8 mouse cellular contexts compared by ENCODE assay signal in the genomic region with DNA sequence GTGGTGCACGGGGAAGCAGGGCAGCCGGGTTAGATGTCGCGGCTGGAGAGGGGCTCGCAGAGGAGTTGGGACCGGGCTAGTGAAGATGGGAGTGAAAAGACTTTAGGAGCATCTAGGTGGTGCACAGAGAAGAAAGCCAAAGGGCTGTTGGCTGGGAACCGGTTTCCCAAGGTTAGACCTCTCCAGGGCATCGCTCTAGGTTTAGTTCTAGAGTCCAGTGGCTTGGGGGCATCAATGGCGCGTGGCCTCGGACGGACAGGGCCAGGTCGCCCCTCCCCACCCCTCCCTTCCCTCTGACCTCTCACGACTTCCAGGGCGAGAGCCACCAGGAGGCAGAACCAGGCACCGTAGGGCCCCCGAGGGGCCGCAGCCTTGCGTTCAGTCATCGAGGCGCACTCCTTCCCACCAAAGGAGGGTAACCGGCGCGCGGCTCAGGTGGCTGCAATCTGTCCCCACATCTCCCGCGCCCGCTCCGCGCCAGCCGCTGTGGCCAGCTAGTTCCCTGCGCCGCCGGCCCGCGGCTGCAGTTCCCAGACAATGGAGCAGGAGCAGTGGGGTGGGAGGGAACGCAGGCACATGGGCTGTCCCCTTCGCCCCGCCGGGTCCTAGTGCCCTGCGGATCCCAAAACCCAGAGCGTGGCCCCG. TPM values are rescaled to one million over a fixed set of nuclear protein-coding genes. Genes with fewer than 3 reads are reported as not detected.
A peak's percentile ranks its signal among the peaks of the same experiment; 100 is the strongest.
DNase-seq lines count a peak whose midpoint lies in the region; ATAC-seq and TF ChIP-seq lines count a peak whose summit lies in the region.

No protein-coding gene starts in this region.

- DNase-seq in ZHBTc4 (ENCODE audit: low read depth, low spot score), result peak; percentile 80
- peak; percentile 94 to 96 for DNase-seq in cerebellum, postnatal 25 days
- peak; percentile 51 for DNase-seq in gastrocnemius, adult 18-20 months (ENCODE audit: low spot score)
- DNase-seq in hindbrain, embryonic 14.5 days (ENCODE audit: low spot score), result peak; percentile 82
- peak; percentile 76 to 82 for DNase-seq in layer of hippocampus, postnatal 25 days (ENCODE audit: extremely low spot score in 1 of 2, low spot score in 1 of 2)
- peak; percentile 85 for DNase-seq in lung, postnatal 0 days (ENCODE audit: low spot score)
- peak; percentile 89 for DNase-seq in retina, embryonic 14.5 days (ENCODE audit: low spot score)
- peak; percentile 82 for DNase-seq in yolk sac, embryonic 10.5 days (ENCODE audit: low spot score)

- peak; percentile 94 for ATAC-seq in hindbrain, embryonic 14.5 days (ENCODE audit: low FRiP score)
- ATAC-seq in lung, postnatal 0 days, result peak; percentile 94

- no peaks in the 10 kb centered on the region for H3K27me3 ChIP-seq in hindbrain, embryonic 14.5 days (ENCODE audit: control insufficient read depth, insufficient read depth, low read length)
- no peaks in the 10 kb centered on the region for H3K27me3 ChIP-seq in lung, postnatal 0 days (replicated peaks; ENCODE audit: insufficient read depth, low read length)

- peak overlapping the region; percentile 99 for H3K9ac ChIP-seq in hindbrain, embryonic 14.5 days
- peak overlapping the region; percentile 29 for H3K9ac ChIP-seq in lung, postnatal 0 days (replicated peaks; ENCODE audit: low read depth)

- under 1% methylated on average over 37 of the region's 43 CpGs for WGBS in hindbrain, embryonic 14.5 days
- WGBS in lung, postnatal 0 days, result 2% methylated on average over 42 of the region's 43 CpGs

- H3K36me3 ChIP-seq in hindbrain, embryonic 14.5 days (replicated peaks; ENCODE audit: control insufficient read depth, insufficient read depth), result peaks cover 62% of the 10 kb centered on the region
- H3K36me3 ChIP-seq in lung, postnatal 0 days (ENCODE audit: insufficient read depth, low read length), result peaks cover 28% of the 10 kb centered on the region

- H3K4me1 ChIP-seq in hindbrain, embryonic 14.5 days (replicated peaks; ENCODE audit: control insufficient read depth, insufficient read depth, low read length), result peaks cover 25% of the 10 kb centered on the region
- peaks cover 4% of the 10 kb centered on the region; the same call in 1 of the 2 replicates for H3K4me1 ChIP-seq in lung, postnatal 0 days (ENCODE audit: insufficient read depth, low read depth, low read length)

- H3K4me3 ChIP-seq in hindbrain, embryonic 14.5 days (replicated peaks; ENCODE audit: low read length), result peak overlapping the region; percentile 94
- H3K4me3 ChIP-seq in lung, postnatal 0 days (ENCODE audit: low read depth, low read length), result peak overlapping the region; percentile 50

- peak; percentile 26 for TF ChIP-seq CTCF in lung, postnatal 0 days (IDR thresholded peaks at IDR 0.05)

- H3K9me3 ChIP-seq in hindbrain, embryonic 14.5 days (ENCODE audit: control insufficient read depth, low read length), result no peaks in the 10 kb centered on the region
- no peaks in the 10 kb centered on the region for H3K9me3 ChIP-seq in lung, postnatal 0 days (ENCODE audit: low read length)

- peak overlapping the region; percentile 94 for H3K4me2 ChIP-seq in hindbrain, embryonic 14.5 days (replicated peaks)
- peak overlapping the region; percentile 82 for H3K4me2 ChIP-seq in lung, postnatal 0 days (replicated peaks; ENCODE audit: low read depth, low read length)

- peak overlapping the region; percentile 95 for H3K27ac ChIP-seq in hindbrain, embryonic 14.5 days
- no peak overlapping the region for H3K27ac ChIP-seq in lung, postnatal 0 days (ENCODE audit: low read length)

- no peak for TF ChIP-seq EP300 in lung, postnatal 0 days (IDR thresholded peaks at IDR 0.05)

RNA-seq across cellular contexts. Expression of a gene that starts 0.4 kb away (rescaled TPM):
- total RNA-seq in gastrocnemius, adult 18-20 months (2021), result 1 to 10 TPM; 3.0 to 3.4 TPM
- polyA plus RNA-seq in hindbrain, embryonic 14.5 days (2014; fragmentation: Nextera tagmentation; extraction: Ambion mirVana), result 154 and 160 TPM in 2 replicates
- 100 to 1,000 TPM; 198 to 220 TPM for total RNA-seq in layer of hippocampus, postnatal 25 days (2021)
- polyA plus RNA-seq in lung, postnatal 0 days (2015; fragmentation: Nextera tagmentation; extraction: Ambion mirVana), result 15.1 and 18.9 TPM in 2 replicates

RNA-seq across cellular contexts. Expression of a gene that starts 12.4 kb away (rescaled TPM):
- total RNA-seq in gastrocnemius, adult 18-20 months (2021), result 100 to 1,000 TPM; 208 to 227 TPM
- 37.0 and 44.8 TPM in 2 replicates for polyA plus RNA-seq in hindbrain, embryonic 14.5 days (2014; fragmentation: Nextera tagmentation; extraction: Ambion mirVana)
- 10 to 100 TPM; 47.6 to 59.2 TPM for total RNA-seq in layer of hippocampus, postnatal 25 days (2021)
- 143 and 155 TPM in 2 replicates for polyA plus RNA-seq in lung, postnatal 0 days (2015; fragmentation: Nextera tagmentation; extraction: Ambion mirVana)

RNA-seq across cellular contexts. Expression of a gene that starts 25.7 kb away (rescaled TPM):
- 100 to 1,000 TPM; 148 TPM for total RNA-seq in gastrocnemius, adult 18-20 months (2021)
- 33.4 and 41.5 TPM in 2 replicates for polyA plus RNA-seq in hindbrain, embryonic 14.5 days (2014; fragmentation: Nextera tagmentation; extraction: Ambion mirVana)
- total RNA-seq in layer of hippocampus, postnatal 25 days (2021), result 100 to 1,000 TPM; 189 to 212 TPM
- 18.8 and 22.4 TPM in 2 replicates for polyA plus RNA-seq in lung, postnatal 0 days (2015; fragmentation: Nextera tagmentation; extraction: Ambion mirVana)

RNA-seq across cellular contexts. Expression of a gene that starts 29.8 kb away (rescaled TPM):
- under 1 TPM; 0.23 to 0.55 TPM for total RNA-seq in gastrocnemius, adult 18-20 months (2021)
- 0.22 and 0.29 TPM in 2 replicates for polyA plus RNA-seq in hindbrain, embryonic 14.5 days (2014; fragmentation: Nextera tagmentation; extraction: Ambion mirVana)
- 1 to 10 TPM; 1.1 to 1.9 TPM for total RNA-seq in layer of hippocampus, postnatal 25 days (2021)
- polyA plus RNA-seq in lung, postnatal 0 days (2015; fragmentation: Nextera tagmentation; extraction: Ambion mirVana), result 3.0 and 3.7 TPM in 2 replicates

RNA-seq across cellular contexts. Expression of a gene that starts 39.5 kb away (rescaled TPM):
- total RNA-seq in gastrocnemius, adult 18-20 months (2021), result not detected
- polyA plus RNA-seq in hindbrain, embryonic 14.5 days (2014; fragmentation: Nextera tagmentation; extraction: Ambion mirVana), result 0.09 TPM in 1 of 2 replicates, not detected in the other
- under 1 TPM; 0.25 to 0.49 TPM for total RNA-seq in layer of hippocampus, postnatal 25 days (2021)
- not detected in 2 replicates for polyA plus RNA-seq in lung, postnatal 0 days (2015; fragmentation: Nextera tagmentation; extraction: Ambion mirVana)

Comparison
In these comparisons a context has a peak if more than half of its experiments do, and no peak if none do; other contexts are left out.
1. RNA of a gene that starts 0.4 kb away (total RNA-seq): 198 to 220 TPM in layer of hippocampus, postnatal 25 days; 3.0 to 3.4 TPM in gastrocnemius, adult 18-20 months; every median in the first group is over 10 times any median in the second.
2. Peak in every context shown above with its lines, with median percentiles within 50 percentile points of each other: DNase-seq.